Mouse (Mus musculus) fibroblast of lung, adult 2 months (primary cell): ENCODE measurements around the gene Ppp2r2c.

Experiments used
- DNase-seq: peaks from one replicate; pipeline ENCODE4 v3.0.0-alpha.2; 2011; ENCODE audit warnings: low read depth

Ppp2r2c gene

DNA sequence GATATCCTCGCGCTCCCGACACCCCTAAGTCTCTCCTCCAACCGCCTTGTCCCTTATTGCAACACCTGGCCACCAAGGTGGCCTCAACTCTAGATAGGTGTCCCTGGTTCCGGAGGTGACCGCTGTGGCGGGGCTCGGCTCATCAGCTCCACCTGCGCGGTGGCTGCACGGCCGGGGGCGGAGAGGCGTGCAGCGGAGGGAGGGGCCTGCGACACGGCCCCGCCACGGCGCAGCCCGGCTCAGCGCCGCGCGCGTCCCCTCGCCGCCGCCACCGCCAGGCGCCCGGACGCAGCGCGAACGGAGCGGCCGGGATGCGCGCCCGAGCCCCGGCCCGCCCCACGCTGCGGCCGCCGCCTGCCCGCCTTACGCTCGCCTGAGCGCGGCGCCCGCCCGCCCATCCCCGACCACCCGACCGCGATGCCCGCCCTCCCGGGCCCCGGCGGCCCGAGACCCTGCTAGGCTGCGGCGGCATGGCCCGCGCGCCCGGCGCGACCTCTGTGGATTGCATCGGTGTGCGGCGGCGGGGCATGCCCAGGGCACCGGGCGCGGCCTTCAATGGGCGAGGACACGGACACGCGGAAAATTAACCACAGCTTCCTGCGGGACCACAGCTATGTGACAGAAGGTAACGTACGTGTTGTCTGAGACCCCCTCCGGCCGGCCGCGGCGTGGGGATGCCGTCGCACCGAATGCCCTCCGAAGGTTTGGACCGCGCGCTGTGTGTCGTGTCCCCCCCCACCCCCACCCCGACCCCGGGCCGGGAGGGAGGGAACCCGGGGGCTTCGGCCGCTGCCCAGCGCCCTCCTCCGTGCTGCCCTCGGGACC is at the start of gene Ppp2r2c:
Gene Ppp2r2c, plus strand, starts transcription at position 248 of the 825 bp plus-strand sequence.
- DNase-seq: no peak

DNA sequence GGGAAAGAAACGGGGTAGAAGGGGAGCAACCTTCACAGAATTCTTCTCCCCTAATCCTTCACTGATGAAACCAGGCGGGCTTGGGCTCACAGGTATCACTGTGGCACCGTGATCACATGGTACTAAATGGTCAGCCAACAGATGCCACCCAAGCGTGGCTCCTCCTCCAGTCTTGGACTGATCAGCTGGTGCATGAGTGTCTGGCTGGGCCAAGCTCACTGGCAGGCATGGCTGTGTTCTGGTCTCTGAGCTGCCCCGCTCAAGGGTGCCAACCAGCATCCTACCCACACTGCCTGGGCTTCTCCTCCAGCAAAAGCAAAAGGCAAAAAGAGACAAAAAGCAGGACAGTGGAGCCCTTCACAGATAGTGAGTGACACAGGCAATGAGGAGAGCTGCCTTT is 48.6 kb upstream of the Ppp2r2c start:
- no peak for DNase-seq

DNA sequence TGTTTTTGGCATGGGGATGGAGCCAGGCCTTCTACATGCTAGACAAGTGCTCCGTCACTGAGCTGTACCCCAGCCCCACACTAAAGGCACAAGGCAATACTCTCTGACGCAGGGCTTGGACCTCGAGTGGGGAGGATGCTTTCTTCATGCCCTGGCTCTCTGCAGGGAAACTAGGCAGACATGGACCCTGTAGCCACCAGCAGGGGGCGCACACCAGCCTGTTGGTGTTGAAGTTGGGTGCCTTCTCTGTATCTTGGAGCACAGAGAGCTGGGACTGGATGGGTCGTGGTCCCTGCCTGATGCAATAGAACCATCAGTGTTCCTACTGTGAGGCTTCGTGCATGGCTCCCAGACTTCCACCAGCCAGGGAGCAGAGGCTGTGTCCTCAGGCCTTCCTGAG is 48.2 kb upstream of the Ppp2r2c start:
- no peak for DNase-seq

DNA sequence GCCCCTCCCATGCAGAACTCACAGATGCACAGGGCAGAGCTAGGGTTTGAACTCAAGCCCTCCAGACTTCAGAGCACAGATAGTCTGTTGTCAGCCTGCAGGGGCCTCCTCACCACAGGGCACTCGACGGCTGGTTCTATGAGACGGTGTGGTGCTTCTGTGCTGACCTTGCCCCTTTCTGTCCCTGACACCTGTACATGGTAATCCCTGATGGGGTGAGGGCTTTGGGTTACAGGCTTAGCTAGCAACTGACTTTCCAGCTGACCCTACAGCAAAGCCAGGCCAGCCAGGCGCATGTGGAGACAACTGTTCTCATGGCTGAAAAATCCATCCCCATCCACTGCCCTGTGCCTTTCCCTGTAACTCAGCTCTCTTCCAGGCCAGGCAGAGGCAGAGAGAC is 45.4 kb upstream of the Ppp2r2c start:
- DNase-seq: no peak

DNA sequence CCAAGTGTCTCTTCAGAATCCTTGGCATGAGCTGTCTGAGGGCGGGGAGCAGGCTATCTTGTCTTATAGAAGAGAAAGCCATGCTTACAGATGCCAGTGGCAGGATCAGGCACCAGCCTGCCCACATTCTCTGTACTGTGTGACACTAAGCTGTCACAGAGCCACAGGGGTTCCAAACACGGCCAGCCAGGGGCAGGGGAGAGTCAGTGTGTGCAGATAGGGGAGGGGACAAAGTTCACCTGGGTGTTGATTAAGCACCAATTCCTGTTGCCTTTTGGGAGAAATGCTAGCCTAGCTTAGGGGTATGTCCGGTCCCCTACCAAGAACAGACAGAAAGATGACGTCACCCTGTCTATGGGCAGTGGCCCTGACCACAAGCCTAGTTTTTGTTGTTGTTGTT is 39.2 kb upstream of the Ppp2r2c start:
- no peak for DNase-seq

DNA sequence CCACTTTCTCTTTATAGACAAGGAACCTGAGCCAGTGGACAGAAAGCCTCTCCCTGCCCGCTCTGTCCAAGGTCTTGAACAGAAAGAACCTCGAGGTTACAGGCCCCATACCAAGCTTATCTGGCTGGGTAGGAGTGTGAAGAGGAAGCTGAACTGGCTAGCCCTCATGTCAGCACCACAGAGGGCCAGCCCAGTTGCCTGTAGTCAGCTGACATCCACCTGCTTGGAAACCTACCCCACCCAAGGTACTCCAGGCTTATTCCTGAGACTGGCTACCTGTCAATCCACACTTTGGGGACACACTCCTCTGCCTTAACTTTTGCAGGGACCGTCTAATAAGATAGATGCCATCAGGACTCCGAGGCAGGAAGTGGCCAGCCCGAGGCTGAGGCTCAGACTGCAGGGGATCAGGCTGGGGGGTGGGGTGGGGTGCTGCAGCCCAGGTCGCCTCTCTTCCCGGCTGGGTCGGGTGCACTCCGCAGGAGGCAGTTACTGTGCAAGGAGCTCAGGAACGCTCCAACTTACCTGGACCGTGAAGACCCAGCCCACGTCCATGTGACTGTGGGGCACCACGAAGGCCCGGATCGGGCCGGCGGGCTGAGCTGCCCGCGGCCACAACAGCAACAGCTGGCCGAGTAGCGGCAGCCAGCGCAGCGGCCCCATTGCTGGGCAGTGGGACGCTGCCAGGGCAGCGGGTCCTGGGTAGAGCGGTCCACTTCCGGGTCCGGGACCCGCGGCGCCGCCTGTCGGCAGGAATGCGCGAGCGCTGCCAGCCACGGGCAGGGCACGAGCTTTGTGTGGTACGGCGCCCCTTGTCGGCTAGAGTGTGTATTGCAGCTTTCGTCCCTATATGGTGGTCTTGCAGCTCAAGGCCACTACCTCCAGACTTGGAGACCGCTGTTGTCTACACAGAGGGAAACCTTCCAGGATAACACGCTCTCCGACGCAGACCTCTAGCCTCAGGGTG is 38.1 kb upstream of the Ppp2r2c start, which contains the start of gene Man2b2:
Gene Man2b2, minus strand, starts transcription at position 741 of the 967 bp plus-strand sequence.
- DNase-seq: peak; percentile 59

DNA sequence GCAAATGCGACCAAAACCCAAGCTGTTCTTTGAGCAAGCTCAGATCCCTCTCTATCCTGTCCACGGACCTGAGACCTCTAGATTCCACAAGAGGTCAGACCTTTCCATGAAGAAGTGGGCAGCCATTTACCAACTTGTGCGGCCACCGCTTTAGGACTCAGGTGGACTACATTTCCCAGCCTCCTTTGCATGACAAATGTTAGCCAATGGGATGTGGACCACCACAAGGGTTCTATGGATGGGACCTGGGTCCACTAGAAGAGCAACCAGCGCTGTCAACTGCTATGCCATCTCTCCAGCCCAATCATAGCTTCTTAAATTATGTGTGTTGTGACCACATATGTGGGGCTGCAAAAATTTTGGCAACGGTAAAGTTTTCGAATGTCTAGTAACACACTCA is 37.0 kb upstream of the Ppp2r2c start:
- DNase-seq: no peak

DNA sequence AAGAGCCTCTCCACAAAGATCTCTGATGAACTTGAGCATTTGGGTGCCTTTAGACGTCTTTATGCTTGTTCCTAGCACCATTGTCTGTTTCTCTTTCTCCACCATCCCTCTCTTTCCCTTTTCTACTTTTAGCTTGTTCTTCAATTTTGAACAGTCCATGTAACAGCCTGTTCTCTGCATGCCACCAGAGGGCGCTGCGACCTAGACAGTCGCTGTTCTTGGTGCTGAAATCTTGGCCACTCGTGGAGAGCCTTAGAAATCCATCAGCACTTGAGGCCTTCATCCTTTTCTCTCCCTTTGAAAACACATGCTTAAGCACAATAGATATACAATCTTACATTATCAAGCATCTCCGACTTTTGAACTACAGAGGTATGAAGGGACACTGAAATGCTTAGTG is 32.4 kb upstream of the Ppp2r2c start:
- DNase-seq: peak; percentile 17

DNA sequence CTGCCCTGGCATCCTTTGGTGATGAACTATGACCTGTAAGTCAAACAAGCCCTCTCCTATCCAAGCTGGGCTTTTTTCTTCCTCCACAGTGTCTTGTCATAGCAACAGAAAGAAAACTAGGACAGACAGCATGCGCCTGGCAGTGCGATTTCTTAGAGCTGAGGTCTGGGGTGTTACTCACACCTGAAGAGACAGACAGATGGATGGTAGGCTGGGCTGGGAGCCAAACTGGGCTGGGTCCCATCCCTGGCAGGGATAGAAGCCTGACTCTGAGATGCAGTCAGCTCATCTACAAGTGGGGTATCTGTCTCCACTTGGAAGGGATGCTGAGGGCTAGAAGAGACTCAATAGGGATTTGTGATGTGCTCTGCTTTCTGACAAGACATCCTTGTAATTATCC is 29.3 kb upstream of the Ppp2r2c start:
- no peak for DNase-seq

DNA sequence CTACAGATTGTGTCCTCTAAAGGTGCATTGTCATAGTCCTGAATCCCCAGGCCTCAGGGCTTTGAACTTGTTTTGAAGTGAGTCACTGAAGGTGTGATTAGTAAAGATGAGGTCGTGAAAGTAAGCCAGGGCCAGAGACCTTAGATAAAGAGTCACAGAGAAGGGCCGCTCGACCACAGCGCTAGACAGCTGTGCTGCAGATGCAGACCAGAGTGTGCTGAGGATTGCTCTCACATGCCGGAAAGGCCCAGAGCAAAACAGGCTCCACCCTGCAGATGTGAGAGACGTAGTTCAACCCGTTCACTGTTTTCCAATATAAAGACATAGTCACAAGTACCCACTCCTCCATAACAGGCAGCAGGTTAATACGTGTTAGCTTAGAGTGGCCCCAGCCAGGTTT is 28.7 kb upstream of the Ppp2r2c start:
- DNase-seq: no peak

DNA sequence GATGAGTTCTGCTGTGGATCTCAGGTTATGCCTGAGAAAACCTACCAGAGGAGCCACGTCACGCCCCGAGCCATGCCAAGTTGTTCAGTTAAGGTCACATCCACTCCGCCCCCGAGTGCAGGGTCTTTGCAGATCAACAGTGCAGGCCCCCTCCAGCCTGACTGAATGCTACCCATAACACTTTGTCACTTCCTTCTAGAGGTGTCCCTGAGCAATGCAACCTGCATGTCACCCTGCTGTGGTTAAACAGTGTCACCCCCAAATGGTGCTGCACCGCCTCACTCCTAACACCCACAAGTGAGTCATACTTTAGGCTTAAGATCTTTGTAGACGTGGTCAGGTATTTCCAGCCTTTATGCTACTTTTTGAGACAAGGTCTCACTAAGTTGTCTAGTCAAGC is 28.2 kb upstream of the Ppp2r2c start:
- no peak for DNase-seq

DNA sequence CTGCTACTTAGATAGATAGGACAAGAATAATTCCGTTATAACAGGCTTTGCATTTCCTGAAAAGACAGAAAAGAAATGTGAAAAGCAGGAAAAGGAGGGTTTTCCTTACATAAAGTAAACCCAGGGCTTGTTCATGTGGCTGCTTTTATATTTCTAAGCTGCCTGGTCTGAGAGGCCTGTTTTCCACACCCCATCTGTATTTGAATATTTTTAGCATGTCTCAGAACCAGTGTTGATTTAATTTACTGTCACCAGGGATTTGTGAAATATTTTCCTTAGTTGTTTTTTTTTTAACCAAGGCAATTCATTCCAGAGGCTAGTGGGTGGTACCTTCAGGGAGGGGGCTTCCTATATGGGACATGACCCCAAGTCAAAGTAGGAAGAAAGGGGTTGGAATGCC is 26.6 kb upstream of the Ppp2r2c start:
- DNase-seq: peak; percentile 14

DNA sequence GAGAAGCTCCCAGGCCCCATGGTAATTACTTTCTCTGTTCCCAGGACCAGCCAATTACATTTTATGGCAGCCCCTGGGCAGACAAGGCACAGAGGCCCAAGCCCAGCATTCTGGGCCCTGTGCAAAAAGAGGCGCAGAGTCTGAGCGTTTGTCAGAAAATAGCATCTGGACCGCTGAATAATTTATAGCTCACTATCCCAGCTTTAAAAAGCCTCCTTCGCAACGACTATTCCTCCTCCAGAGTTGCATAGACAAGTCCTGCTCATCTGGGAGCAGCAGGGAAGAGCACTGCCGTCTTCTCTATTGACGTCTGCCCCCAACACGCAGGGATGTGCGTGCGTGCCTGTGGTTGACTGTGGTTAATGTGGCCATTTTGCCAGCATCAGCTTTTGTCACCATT is 23.8 kb upstream of the Ppp2r2c start:
- DNase-seq: no peak

DNA sequence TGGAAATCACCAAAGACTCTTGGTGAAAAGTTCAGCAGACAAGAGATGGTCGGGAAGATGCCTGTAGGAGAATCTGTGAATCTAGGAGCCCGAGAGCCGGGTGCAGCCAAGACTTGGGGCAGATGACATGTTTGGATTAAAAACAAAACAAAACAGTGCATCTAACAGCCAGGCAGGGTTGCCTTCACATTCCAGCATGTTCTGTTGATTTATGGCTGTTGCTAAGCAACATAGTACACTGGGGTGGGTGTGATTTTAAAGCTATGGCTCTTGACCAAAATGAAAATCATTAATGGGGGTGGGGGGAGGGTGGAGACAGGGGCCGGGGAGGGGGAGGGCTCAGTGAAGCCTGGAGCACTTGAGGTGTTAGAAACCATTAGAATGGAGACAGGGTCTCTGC is 16.7 kb upstream of the Ppp2r2c start:
- no peak for DNase-seq

DNA sequence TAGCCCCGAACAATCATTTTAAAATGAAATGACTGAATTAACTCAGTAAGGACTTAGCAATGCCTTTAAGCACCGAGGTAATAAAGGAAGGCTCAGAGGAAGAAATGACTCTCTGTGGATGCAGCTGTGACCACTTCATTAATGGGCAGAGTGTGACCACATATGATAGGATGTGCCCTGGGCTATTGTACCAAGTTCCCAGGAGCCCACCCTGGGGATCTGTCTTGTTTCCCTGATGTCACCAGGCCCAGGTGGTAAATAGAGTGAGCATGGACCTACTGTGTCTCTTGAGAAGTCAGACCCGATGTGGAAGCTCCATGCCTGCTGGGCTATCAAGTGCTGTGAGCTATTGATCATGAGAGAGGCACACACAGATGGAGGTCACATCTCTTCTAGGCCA is 13.1 kb upstream of the Ppp2r2c start:
- DNase-seq: no peak

DNA sequence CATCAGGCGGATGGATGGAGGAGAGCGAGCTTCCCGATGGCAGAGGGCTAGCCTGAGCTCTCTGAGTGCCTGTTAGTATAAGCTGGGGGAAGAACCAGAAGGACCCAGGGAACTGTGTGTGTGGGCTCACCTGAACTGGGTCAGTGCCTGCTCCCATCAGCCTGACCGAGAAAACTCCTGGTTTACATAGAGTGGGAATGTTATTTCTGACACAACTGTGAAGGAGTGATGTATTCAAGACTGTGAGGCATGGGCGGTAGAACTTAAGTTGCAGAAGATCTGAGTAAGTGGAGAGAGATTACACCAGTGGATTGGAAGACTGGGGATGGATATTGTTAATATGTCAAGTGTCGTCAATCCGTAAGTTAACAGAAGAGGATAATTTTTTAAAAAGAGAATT is 11.8 kb upstream of the Ppp2r2c start:
- no peak for DNase-seq

DNA sequence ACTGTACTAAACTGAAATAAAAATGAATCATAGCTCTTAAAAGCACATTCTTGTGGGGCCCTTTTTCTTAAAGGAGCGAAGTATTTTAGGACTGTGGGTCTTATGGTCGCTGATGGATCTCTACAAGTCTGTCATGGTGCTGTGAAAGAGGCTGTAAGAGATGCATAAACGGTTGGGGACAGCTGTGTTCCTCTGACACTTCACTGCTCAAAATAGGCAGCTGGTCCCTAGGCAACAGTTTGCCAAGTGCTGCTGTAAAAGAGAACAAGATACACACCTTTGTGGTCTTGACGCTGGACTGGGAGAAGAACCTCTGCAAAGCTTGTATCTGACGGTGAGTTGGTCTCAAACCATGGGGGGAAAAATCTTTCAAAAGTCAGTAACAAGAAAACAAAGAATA is 10.8 kb upstream of the Ppp2r2c start:
- no peak for DNase-seq

DNA sequence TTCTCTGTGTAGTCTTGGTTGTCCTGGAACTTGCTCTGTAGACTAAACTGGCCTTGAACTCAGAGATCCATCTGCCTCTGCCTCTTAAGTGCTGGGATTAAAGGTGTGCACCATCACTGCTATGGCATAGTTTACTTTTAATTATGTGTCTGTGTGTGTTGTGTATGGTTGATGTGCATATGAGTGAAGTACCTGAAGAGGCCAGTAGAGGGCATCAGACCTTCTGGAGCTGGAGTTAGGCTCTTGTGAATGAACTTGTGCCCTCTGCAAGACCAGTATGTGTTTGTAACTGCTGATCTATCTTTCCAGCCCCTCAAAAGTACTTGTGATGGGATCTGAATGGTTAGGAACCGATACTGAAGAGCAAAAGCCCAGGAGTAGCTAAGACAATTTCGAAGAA is 7.2 kb upstream of the Ppp2r2c start:
- DNase-seq: no peak

DNA sequence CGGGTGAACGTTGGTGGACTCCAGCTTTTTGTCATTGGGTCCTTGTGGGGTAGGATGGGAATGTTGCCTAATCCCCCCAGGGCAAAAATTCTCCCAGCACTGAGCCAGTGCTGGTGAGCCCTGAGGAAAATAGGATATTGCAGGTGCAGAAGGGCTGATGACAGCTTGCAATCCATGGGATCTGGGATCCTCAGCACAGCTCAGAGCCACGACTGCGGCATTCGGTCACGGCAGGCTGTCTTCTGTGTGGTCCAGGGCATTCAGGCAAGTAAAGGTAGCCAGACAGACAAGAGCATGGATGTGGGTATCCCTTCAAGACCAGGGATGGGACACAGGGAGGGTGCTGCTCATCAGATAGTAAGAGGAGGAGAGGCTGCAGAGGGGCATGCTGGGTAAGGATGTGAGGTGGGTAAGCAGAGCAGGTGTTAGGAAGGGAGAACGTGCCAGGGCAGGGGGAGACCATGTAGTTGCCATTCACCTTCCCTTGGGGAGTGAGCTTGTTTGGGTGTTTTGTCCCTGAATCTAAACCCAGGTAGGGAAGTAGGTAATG is 1.5 kb upstream of the Ppp2r2c start:
- no peak for DNase-seq

DNA sequence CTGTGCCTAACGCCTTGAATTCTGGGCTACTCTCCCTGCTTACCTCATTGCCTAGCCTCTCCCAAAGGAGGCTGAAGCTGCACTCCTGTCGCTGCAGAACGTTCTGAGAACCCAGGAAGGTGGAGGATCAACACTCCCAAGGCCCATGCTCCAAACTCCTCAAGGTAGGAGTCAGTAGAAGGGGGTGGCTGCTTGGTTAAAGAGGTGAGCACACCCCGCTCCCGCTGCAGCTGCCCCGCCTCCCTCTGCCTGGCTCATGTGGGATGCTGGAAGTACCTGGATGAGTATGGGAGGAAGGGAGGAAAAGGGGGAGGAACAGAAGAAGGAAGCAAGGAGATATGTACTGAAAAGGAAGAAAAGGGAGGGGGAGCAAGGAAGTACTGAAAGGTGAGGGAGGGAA is 752 bp upstream of the Ppp2r2c start:
- no peak for DNase-seq

DNA sequence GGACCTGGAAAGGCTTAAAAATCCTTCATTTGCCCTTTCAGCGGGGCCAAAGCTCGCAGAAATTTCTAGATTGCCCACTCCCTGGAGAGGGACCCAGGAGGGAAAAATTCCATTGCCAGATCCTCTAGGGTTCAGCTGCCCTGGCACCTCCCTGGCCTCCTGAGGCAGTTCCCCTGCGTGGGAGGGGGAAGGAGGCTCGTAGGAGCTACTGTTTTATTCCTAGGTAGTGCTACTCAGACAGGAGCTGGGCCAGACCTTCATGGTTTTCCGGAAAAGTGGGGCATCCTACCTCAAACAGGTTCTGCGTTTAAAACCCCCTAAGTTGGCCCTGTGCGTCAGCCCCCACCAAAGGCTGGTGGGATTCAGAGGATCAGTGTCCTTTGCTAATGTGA is 869 bp downstream of the Ppp2r2c start:
- DNase-seq: no peak

DNA sequence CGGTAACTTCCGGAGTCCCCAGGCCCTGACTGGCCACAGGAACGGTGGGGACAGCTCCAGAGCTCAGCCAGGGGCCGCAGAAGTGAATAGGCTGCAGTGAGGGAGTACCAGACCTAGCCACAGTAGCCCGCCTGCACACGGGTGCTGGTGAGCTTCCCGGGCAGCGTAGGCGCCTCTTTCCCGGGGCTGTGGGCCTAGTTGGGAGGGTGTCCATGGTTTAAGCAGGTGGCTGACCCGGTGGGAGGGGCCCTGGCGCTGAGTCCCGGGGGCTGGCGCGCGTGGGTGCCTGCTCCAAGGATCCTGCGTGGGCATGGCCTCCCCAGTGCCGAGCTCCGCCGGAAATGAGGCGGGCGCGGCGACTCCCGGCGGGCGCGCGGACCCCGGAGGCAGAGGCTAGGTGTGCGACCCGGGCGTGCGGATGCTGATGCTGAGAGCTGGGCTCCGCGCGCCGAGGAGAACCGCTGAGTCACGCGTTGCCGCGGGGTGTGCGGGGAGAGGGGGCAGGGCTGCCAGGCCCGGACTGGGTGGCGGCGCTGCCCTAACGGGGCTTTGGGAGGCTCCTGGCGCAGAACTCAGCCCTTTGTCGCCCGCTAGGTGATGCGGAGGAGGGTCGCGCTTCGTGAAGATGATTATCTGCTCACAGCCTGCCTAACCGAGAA is 1.4 kb downstream of the Ppp2r2c start:
- DNase-seq: no peak
